Mouse (Mus musculus) testis, adult 2 months (tissue): Measurements from ENCODE around the gene Tex38.

Experiments
- CTCF ChIP-seq: fragments of 200-500 bp; IDR thresholded peaks from 2 replicates; pipeline ENCODE4 v1.5.1; 2012; ENCODE audit warnings: low read depth, mild to moderate bottlenecking, inconsistent platforms, low read length, moderate library complexity; ENCODE audit not compliant: control insufficient read depth, insufficient read depth, insufficient replicate concordance
- POLR2A ChIP-seq: fragments of 200-500 bp; IDR thresholded peaks from 2 replicates; pipeline ENCODE4 v1.6.1; 2012; ENCODE audit warnings: low read depth, mild to moderate bottlenecking, inconsistent platforms, low read length, moderate library complexity; ENCODE audit not compliant: control insufficient read depth

- TF ChIP-seq POLR2A (no peak), CTCF (no peak)
Observed at GRCm38 (mm10) chr4:115754101-115754500, 26.7 kb downstream of the Tex38 start.
